Mouse (Mus musculus): Measurements from ENCODE around the gene Tlx2.

- TF ChIP-seq EP300 (IDR thresholded peaks at IDR 0.05; ENCODE audit: low read depth) (no peak), CTCF (IDR thresholded peaks at IDR 0.05; ENCODE audit: low read depth) (no peak)
Measured at GRCm38 (mm10) chr6:83037188-83037587, 32.9 kb downstream of the Tlx2 start.
